Mouse (Mus musculus) kidney, adult 2 months (tissue): ENCODE results near the gene Tnfrsf4.

Experiments
- CTCF ChIP-seq: fragments of 200-500 bp; conservative IDR thresholded peaks from 2 replicates; pipeline ENCODE4 v1.5.1; 2011; ENCODE audit warnings: low read depth, mild to moderate bottlenecking, control low read depth, low read length, moderate library complexity, mixed read lengths; ENCODE audit not compliant: insufficient read depth, insufficient read length
- POLR2A ChIP-seq: fragments of 200-500 bp; IDR thresholded peaks from one replicate; pipeline ENCODE4 v1.6.1; 2011; ENCODE audit warnings: low read depth, low read length, control low read depth

DNA sequence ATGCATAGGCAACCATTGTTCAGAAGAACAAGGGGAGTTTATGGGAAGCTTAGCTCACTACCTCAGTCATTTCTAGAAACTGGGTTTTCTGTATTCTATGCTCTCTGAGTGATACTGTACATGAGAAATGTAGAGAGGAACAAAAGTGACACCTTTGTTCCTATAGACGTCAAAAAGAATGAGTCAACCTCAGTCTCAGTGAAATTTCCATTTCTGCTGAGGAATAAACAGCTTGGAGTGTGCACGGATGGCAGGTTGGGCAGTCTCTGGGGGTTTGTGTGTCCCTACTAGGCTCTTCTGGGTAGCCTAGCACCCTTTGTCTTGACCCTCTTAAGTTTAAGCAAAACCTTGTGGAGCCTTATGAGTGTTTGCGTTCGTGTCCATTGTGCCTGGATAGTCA is 5.3 kb upstream of the Tnfrsf4 start:
- TF ChIP-seq CTCF: no peak
- TF ChIP-seq POLR2A: no peak
